Comparison of ENCODE assay signal across 12 mouse cellular contexts in the genomic region with DNA sequence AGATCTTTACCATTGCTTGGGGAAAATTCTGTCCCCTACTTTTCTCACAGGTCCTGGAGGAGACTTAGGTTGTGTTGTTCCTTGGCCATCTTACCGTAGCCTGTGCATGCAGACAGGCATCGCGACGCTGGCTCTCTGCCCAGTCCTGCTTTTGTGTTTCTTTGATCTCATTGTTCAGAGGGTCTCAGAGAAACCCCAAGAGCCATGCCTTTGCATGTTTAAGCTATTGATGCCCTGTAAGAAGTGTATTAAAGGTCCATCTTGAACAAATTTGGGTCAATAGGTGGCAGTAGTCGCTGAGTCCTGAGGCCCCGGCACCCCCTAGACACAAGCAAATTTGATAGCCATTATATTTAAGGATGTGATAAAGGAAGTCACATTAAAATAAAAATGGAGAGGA. TPM values are rescaled to one million over a fixed set of nuclear protein-coding genes. Genes with fewer than 3 reads are reported as not detected.
A peak's percentile ranks its signal among the peaks of the same experiment; 100 is the strongest.
DNase-seq lines count a peak whose midpoint lies in the region; ATAC-seq and TF ChIP-seq lines count a peak whose summit lies in the region.
"Had no signal": no experiment of that assay in that cellular context is flagged by ENCODE, and none has a peak within 500 bp of the region (broad histone marks: within the 10 kb centered on the region; RNA-seq: fewer than 3 reads in every experiment).

No protein-coding gene starts in this region.

- H3K27ac ChIP-seq in left cerebral cortex, adult 2 months = no peak overlapping the region
- peak overlapping the region; percentile 86 for H3K27ac ChIP-seq in forebrain, postnatal 0 days (ENCODE audit: low read depth, low read length)
- H3K27ac ChIP-seq in neural tube, embryonic 14.5 days (ENCODE audit: low read depth, low read length) = peak overlapping the region; percentile 85

- H3K4me3 ChIP-seq in left cerebral cortex, adult 2 months = no peak overlapping the region
- H3K4me3 ChIP-seq in forebrain, postnatal 0 days (ENCODE audit: low read depth, low read length) = no peak overlapping the region
- no peak overlapping the region for H3K4me3 ChIP-seq in neural tube, embryonic 14.5 days (ENCODE audit: low read depth, low read length)

- DNase-seq in left cerebral cortex, adult 2 months (ENCODE audit: extremely low spot score in 1 of 2, low spot score in 2 of 2) = no peak
- DNase-seq in left cerebral cortex, adult 18-20 months (ENCODE audit: low spot score in 2 of 2) = no peak
- peak; percentile 59 for DNase-seq in cerebellum, adult 9-11 months
- peak; percentile 54 for DNase-seq in forebrain, postnatal 0 days
- DNase-seq in left cerebral cortex, adult 11 months (ENCODE audit: low spot score) = no peak
- DNase-seq in adrenal gland, postnatal 25 days = no peak
- DNase-seq in right cerebral cortex, postnatal 10 days (ENCODE audit: low spot score in 2 of 2) = no peak

- peak; percentile 42 for TF ChIP-seq CTCF in left cerebral cortex, adult 2 months (IDR thresholded peaks at IDR 0.05)
- peak; percentile 55 for TF ChIP-seq CTCF in forebrain, postnatal 0 days (IDR thresholded peaks at IDR 0.05; ENCODE audit: low read depth)

- peaks cover 23% of the 10 kb centered on the region for H3K36me3 ChIP-seq in forebrain, postnatal 0 days (ENCODE audit: insufficient read depth)
- H3K36me3 ChIP-seq in neural tube, embryonic 14.5 days (ENCODE audit: control insufficient read depth, insufficient read depth, low read length) = peaks cover 8% of the 10 kb centered on the region; the same call in 1 of the 2 replicates

- WGBS in forebrain, postnatal 0 days = 2% methylated on average over 6 of the region's 6 CpGs
- WGBS in neural tube, embryonic 14.5 days = 5% methylated on average over 6 of the region's 6 CpGs

- ATAC-seq in forebrain, postnatal 0 days = peak; percentile 25; the same call in 1 of the 2 replicates
- ATAC-seq in neural tube, embryonic 14.5 days (ENCODE audit: low read depth) = peak; percentile 3

- peaks cover 15% of the 10 kb centered on the region for H3K4me1 ChIP-seq in forebrain, postnatal 0 days (ENCODE audit: insufficient read depth)
- H3K4me1 ChIP-seq in neural tube, embryonic 14.5 days (ENCODE audit: control insufficient read depth, insufficient read depth, low read length) = peaks cover 22% of the 10 kb centered on the region

- no peaks in the 10 kb centered on the region for H3K9me3 ChIP-seq in forebrain, postnatal 0 days (ENCODE audit: low read length)
- no peaks in the 10 kb centered on the region for H3K9me3 ChIP-seq in neural tube, embryonic 14.5 days (ENCODE audit: control insufficient read depth, low read length)
- H3K9me3 ChIP-seq: G1E had no signal

- H3K4me2 ChIP-seq in forebrain, postnatal 0 days (ENCODE audit: low read depth) = no peak overlapping the region
- H3K4me2 ChIP-seq in neural tube, embryonic 14.5 days (ENCODE audit: low read depth, low read length) = no peak overlapping the region

- intact Hi-C loops in left cerebral cortex, adult 2 months (cut with DNase I) = loop anchor here (1.0 to 5.0 kb wide), 2 partner anchors 35 to 74 kb away; no protein-coding TSS in a partner anchor

- no peaks in the 10 kb centered on the region for H3K27me3 ChIP-seq in forebrain, postnatal 0 days (ENCODE audit: insufficient read depth, low read length)
- no peaks in the 10 kb centered on the region for H3K27me3 ChIP-seq in neural tube, embryonic 14.5 days (ENCODE audit: control insufficient read depth, insufficient read depth, low read length)

- H3K9ac ChIP-seq in forebrain, postnatal 0 days = no peak overlapping the region
- H3K9ac ChIP-seq in neural tube, embryonic 14.5 days (replicated peaks; ENCODE audit: low read depth, low read length) = no peak overlapping the region; the same call in 1 of the 2 replicates

RNA-seq across cellular contexts. Expression of a gene that starts 12.4 kb away (rescaled TPM):
- total RNA-seq in left cerebral cortex, adult 2 months (2021) = 10 to 100 TPM; 26.7 to 30.7 TPM
- 10 to 100 TPM; 30.6 to 32.0 TPM for total RNA-seq in left cerebral cortex, adult 18-20 months (2021)
- total RNA-seq in forebrain, postnatal 0 days (2014; rRNA removed) = 24.2 and 36.8 TPM in 2 replicates
- 47.9 and 51.3 TPM in 2 replicates for polyA plus RNA-seq in forebrain, postnatal 0 days (2015; fragmentation: Nextera tagmentation; extraction: Ambion mirVana)
- polyA plus RNA-seq in neural tube, embryonic 14.5 days (2014; fragmentation: Nextera tagmentation; extraction: Ambion mirVana) = 44.9 and 50.9 TPM in 2 replicates
- 38.3 and 39.8 TPM in 2 replicates for total RNA-seq in adrenal gland, postnatal 25 days (2021)

RNA-seq across cellular contexts. Expression of a gene that starts 33.2 kb away (rescaled TPM):
- 10 to 100 TPM; 22.1 to 24.2 TPM for total RNA-seq in left cerebral cortex, adult 2 months (2021)
- total RNA-seq in left cerebral cortex, adult 18-20 months (2021) = 10 to 100 TPM; 16.0 to 18.2 TPM
- 8.5 and 9.3 TPM in 2 replicates for total RNA-seq in forebrain, postnatal 0 days (2014; rRNA removed)
- polyA plus RNA-seq in forebrain, postnatal 0 days (2015; fragmentation: Nextera tagmentation; extraction: Ambion mirVana) = 8.8 and 9.6 TPM in 2 replicates
- 4.5 and 4.8 TPM in 2 replicates for polyA plus RNA-seq in neural tube, embryonic 14.5 days (2014; fragmentation: Nextera tagmentation; extraction: Ambion mirVana)
- not detected in 2 replicates for total RNA-seq in adrenal gland, postnatal 25 days (2021)
- total RNA-seq: common myeloid progenitor, adult 5-6 weeks had no signal

RNA-seq across cellular contexts. Expression of a gene that starts 50.9 kb away (rescaled TPM):
- not detected for total RNA-seq in left cerebral cortex, adult 2 months (2021)
- total RNA-seq in left cerebral cortex, adult 18-20 months (2021) = not detected
- not detected in 2 replicates for total RNA-seq in forebrain, postnatal 0 days (2014; rRNA removed)
- polyA plus RNA-seq in forebrain, postnatal 0 days (2015; fragmentation: Nextera tagmentation; extraction: Ambion mirVana) = not detected in 2 replicates
- not detected in 2 replicates for polyA plus RNA-seq in neural tube, embryonic 14.5 days (2014; fragmentation: Nextera tagmentation; extraction: Ambion mirVana)
- not detected in 2 replicates for total RNA-seq in adrenal gland, postnatal 25 days (2021)
- total RNA-seq: common myeloid progenitor, adult 5-6 weeks; G1E had no signal
- polyA plus RNA-seq: G1E; heart, embryonic 16.5 days; limb, embryonic 11.5 days had no signal

Comparison
In these comparisons a context has a peak if more than half of its experiments do, and no peak if none do; other contexts are left out.
1. DNase-seq: peak in cerebellum, adult 9-11 months (single experiment) and forebrain, postnatal 0 days (single experiment); none in left cerebral cortex, adult 2 months (0 of 2), left cerebral cortex, adult 18-20 months (0 of 2), left cerebral cortex, adult 11 months (single experiment), adrenal gland, postnatal 25 days (single experiment) and right cerebral cortex, postnatal 10 days (0 of 2).